Mouse (Mus musculus) kidney, adult 2 months (tissue): ENCODE data around the gene Hoxa1.

Source experiments
- CTCF ChIP-seq: fragments of 200-500 bp; conservative IDR thresholded peaks from 2 replicates; pipeline ENCODE4 v1.5.1; 2011; ENCODE audit warnings: low read depth, mild to moderate bottlenecking, control low read depth, low read length, moderate library complexity, mixed read lengths; ENCODE audit not compliant: insufficient read depth, insufficient read length
- POLR2A ChIP-seq: fragments of 200-500 bp; IDR thresholded peaks from one replicate; pipeline ENCODE4 v1.6.1; 2011; ENCODE audit warnings: low read depth, low read length, control low read depth

DNA sequence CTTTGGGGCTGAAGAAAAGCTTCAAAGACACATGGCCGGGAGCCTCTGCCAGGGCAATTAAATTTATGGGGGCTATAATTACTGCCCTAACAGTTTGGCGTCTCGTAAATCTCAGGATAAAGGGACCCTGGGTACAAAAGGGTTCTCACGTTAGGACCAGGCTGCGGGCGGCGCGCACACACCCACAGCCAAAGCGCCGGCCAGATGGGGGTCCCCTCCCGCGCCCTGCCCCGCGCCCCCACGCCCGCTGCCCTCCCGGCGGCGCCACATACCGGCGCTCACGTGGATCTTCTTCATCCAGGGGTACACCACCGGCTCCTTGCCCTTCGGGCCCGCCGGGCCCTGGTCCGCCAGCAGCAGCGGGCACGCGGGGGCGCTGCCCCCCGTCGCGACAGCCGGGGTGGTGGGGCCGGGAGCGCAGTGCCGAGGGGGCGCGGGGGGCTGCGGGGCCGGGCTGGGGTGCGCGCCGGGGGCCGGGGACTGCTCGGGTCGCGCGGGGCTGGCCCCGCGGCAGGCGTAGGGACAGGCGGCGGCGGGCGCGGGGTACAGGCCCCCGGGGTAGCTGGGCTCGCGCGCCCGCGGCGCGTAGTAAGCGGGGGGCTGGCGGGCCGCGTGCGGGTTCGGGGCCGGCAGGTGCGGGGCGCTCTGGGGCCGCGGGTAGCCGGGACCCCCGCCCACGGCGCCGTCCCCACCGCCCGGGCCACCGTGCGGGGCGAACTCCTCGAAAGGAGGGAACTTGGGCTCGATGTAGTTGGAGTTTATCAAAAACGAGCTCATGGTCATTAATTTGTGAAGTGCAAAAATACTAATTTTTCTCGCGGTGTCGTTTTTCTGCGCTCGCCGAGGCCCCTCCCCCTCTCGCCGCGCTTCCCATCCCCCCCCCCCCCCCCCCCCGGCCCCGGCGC, 33.0 kb upstream of the Hoxa1 start, which contains the start of gene Hoxa4:
- TF ChIP-seq CTCF: no peak
- no peak for TF ChIP-seq POLR2A
